14 mouse cellular contexts compared by ENCODE assay signal in the genomic region with DNA sequence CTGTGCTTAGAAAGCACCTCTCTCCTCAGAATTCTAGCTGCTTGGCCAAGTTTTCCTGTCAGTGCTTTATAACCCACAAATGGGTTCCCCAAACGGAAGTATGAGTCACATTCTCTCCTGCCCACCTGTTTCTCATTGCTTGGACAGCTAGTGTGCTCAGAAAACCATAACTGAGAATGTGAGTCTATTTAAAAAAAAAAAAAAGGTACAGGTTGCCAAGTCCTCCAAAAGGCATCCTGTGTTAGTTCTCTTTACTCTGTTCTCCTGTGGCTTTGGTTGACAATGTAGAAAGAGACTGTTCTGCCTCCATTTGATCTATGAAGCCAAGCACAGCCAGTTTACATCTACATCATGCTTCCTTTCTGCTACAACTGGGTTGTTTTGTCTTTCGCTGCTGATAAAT.
A peak's percentile ranks its signal among the peaks of the same experiment; 100 is the strongest.
DNase-seq lines count a peak whose midpoint lies in the region; ATAC-seq and TF ChIP-seq lines count a peak whose summit lies in the region.
"Had no signal": no experiment of that assay in that cellular context is flagged by ENCODE, and none has a peak within 500 bp of the region (broad histone marks: within the 10 kb centered on the region; RNA-seq: fewer than 3 reads in every experiment).

No protein-coding gene starts in this region.

- DNase-seq in frontal cortex, postnatal 36 days (ENCODE audit: low spot score in 2 of 2): peak; percentile 17 to 22
- no peak for DNase-seq in frontal cortex, postnatal 25 days (ENCODE audit: low spot score in 2 of 2)
- DNase-seq in CD4-positive helper T cell, adult 2 months (ENCODE audit: low read depth, low spot score): peak; percentile 80
- DNase-seq in cerebellum, adult 2 months: peak; percentile 55 to 90
- peak; percentile 65 for DNase-seq in limb, embryonic 14.5 days (ENCODE audit: low spot score)
- no peak for DNase-seq in forebrain, embryonic 10.5 days (ENCODE audit: extremely low spot score, low spot score)
- no peak for DNase-seq in heart, postnatal 36 days
- no peak for DNase-seq in layer of hippocampus, adult 9-10 months (ENCODE audit: low spot score)
- DNase-seq: kidney, adult 11 months had no signal

- 19% methylated on average over 2 of the region's 2 CpGs for WGBS in cerebellum, adult 2 months
- 43% methylated on average over 2 of the region's 2 CpGs for WGBS in limb, embryonic 14.5 days
- WGBS in forebrain, embryonic 10.5 days: 87% methylated on average over 2 of the region's 2 CpGs

- peaks cover 21% of the 10 kb centered on the region for H3K4me1 ChIP-seq in cerebellum, adult 2 months (ENCODE audit: control insufficient read depth, insufficient read depth, low read length)
- peaks cover 7% of the 10 kb centered on the region for H3K4me1 ChIP-seq in limb, embryonic 14.5 days (ENCODE audit: control insufficient read depth, insufficient read depth, low read length)
- no peaks in the 10 kb centered on the region for H3K4me1 ChIP-seq in forebrain, embryonic 10.5 days
- H3K4me1 ChIP-seq: forebrain, embryonic 13.5 days; heart, embryonic 12.5 days; stomach, embryonic 15.5 days had no signal

- no peak overlapping the region for H3K4me2 ChIP-seq in limb, embryonic 14.5 days (replicated peaks; ENCODE audit: low read depth, low read length, severe bottlenecking)
- H3K4me2 ChIP-seq: forebrain, embryonic 13.5 days; heart, embryonic 12.5 days; stomach, embryonic 15.5 days had no signal

- H3K36me3 ChIP-seq in limb, embryonic 14.5 days (ENCODE audit: control insufficient read depth, insufficient read depth, low read length): no peaks in the 10 kb centered on the region
- H3K36me3 ChIP-seq in forebrain, embryonic 10.5 days (replicated peaks): no peaks in the 10 kb centered on the region
- H3K36me3 ChIP-seq: heart, embryonic 12.5 days; stomach, embryonic 15.5 days had no signal

- H3K9ac ChIP-seq in limb, embryonic 14.5 days (ENCODE audit: low read depth, low read length, severe bottlenecking): no peak overlapping the region
- H3K9ac ChIP-seq: forebrain, embryonic 13.5 days; heart, embryonic 12.5 days; liver, embryonic 14.5 days; stomach, embryonic 15.5 days had no signal

- H3K27ac ChIP-seq in cerebellum, adult 2 months (ENCODE audit: insufficient read depth, low read length): peak overlapping the region; percentile 65; the same call in 1 of the 2 replicates
- H3K27ac ChIP-seq in limb, embryonic 14.5 days (replicated peaks; ENCODE audit: low read depth, low read length): peak overlapping the region; percentile 30; the same call in 1 of the 2 replicates
- no peak overlapping the region for H3K27ac ChIP-seq in forebrain, embryonic 10.5 days
- H3K27ac ChIP-seq: forebrain, embryonic 13.5 days; liver, embryonic 14.5 days; stomach, embryonic 15.5 days had no signal

- no peak for TF ChIP-seq CTCF in cerebellum, adult 2 months (IDR thresholded peaks at IDR 0.05; ENCODE audit: borderline replicate concordance, insufficient read depth, low read depth, low read length)

- H3K9me3 ChIP-seq in limb, embryonic 14.5 days (ENCODE audit: control insufficient read depth, low read length): no peaks in the 10 kb centered on the region
- H3K9me3 ChIP-seq in forebrain, embryonic 10.5 days: no peaks in the 10 kb centered on the region
- H3K9me3 ChIP-seq: forebrain, embryonic 13.5 days; heart, embryonic 12.5 days; megakaryocyte, embryonic 14.5 days; stomach, embryonic 15.5 days had no signal

- TF ChIP-seq POLR2A in cerebellum, adult 2 months (IDR thresholded peaks at IDR 0.05; ENCODE audit: borderline replicate concordance, insufficient read depth, low read length): no peak
- no peak for TF ChIP-seq POLR2A in limb, embryonic 14.5 days (IDR thresholded peaks at IDR 0.05; ENCODE audit: borderline replicate concordance, extremely low read depth, insufficient read depth, insufficient read length)

- intact Hi-C loops in heart, postnatal 36 days (cut with DNase I): no loop called here

- peak; percentile 80 for ATAC-seq in limb, embryonic 14.5 days (ENCODE audit: low FRiP score, low read depth)
- ATAC-seq: forebrain, embryonic 13.5 days had no signal

- H3K27me3 ChIP-seq in cerebellum, adult 2 months (ENCODE audit: control insufficient read depth, insufficient read depth, low read length): no peaks in the 10 kb centered on the region
- no peaks in the 10 kb centered on the region for H3K27me3 ChIP-seq in limb, embryonic 14.5 days (ENCODE audit: control insufficient read depth, insufficient read depth, low read length)
- no peaks in the 10 kb centered on the region for H3K27me3 ChIP-seq in forebrain, embryonic 10.5 days (ENCODE audit: poor library complexity, severe bottlenecking)
- H3K27me3 ChIP-seq: forebrain, embryonic 13.5 days; heart, embryonic 12.5 days; megakaryocyte, embryonic 14.5 days; stomach, embryonic 15.5 days had no signal

- H3K4me3 ChIP-seq in cerebellum, adult 2 months (replicated peaks; ENCODE audit: insufficient read depth, low read depth, low read length): no peak overlapping the region
- H3K4me3 ChIP-seq in limb, embryonic 14.5 days (replicated peaks; ENCODE audit: low read length): no peak overlapping the region
- H3K4me3 ChIP-seq in forebrain, embryonic 10.5 days: no peak overlapping the region
- H3K4me3 ChIP-seq: forebrain, embryonic 13.5 days; heart, embryonic 12.5 days; megakaryocyte, embryonic 14.5 days; stomach, embryonic 15.5 days had no signal

Comparison
In these comparisons a context has a peak if more than half of its experiments do, and no peak if none do; other contexts are left out.
1. DNase-seq: peak in frontal cortex, postnatal 36 days (2 of 2), CD4-positive helper T cell, adult 2 months (single experiment), cerebellum, adult 2 months (2 of 2) and limb, embryonic 14.5 days (single experiment); none in frontal cortex, postnatal 25 days (0 of 2), forebrain, embryonic 10.5 days (single experiment), heart, postnatal 36 days (0 of 2) and layer of hippocampus, adult 9-10 months (single experiment).